Mouse (Mus musculus): Measurements from ENCODE around the gene Msh6. TPM values are rescaled to one million over a fixed set of nuclear protein-coding genes. Genes with fewer than 3 reads are reported as not detected.
"Not testable (repeated sequence)": the region's sequence is repeated elsewhere in the genome, so short reads cannot be mapped to it uniquely, and the experiment has no call there.

The Msh6 gene
- total and polyA plus RNA-seq, 2 experiments from 2014 or later: 18.4 to 29.3 TPM

DNA sequence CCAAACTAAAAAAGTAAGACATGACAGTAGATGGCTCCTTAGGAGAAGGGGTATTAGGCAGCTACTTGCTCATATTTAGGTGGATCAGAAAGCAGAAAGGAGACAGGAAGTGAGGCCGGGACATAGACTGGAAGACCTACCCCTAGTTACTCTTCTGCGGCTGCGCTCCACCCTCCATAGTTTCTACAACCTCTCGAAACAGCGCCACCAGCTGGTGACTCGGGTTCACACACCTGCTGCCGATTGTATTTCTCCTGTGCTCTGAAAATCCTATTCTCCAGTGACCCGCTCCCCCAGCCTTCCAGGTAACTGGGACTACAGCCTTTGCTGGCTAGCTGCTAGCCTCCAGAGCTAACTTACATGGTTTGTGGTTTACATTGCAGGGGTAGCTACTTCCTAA, 16.6 kb upstream of the Msh6 start:
- 67% methylated on average over 8 of the region's 8 CpGs for WGBS
- no peak for ATAC-seq

DNA sequence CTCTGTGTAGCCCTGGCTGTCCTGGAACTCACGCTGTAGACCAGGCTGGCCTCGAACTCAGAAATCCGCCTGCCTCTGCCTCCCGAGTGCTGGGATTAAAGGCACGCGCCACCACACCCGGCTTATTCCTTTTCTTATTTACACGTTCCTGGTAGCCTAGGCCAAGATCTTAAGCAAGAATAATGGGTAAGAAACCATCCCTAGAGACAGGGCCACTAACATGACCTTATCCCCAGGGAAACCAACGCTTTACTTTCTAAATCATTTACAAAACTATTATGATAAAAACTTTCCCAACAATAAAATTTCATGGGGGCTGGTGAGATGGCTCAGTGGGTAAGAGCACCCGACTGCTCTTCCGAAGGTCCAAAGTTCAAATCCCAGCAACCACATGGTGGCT, 15.5 kb upstream of the Msh6 start:
- H3K4me1 ChIP-seq (ENCODE audit: insufficient read depth); H3K4me2 ChIP-seq (ENCODE audit: low read depth); H3K27ac ChIP-seq (ENCODE audit: low read depth, low read length); ATAC-seq; H3K36me3 ChIP-seq (ENCODE audit: insufficient read depth); H3K27me3 ChIP-seq (ENCODE audit: insufficient read depth, low read length); H3K4me3 ChIP-seq (ENCODE audit: low read depth, low read length); H3K9ac ChIP-seq; H3K9me3 ChIP-seq (ENCODE audit: low read length); DNase-seq: not testable (repeated sequence)
- 94% methylated on average over 11 of the region's 11 CpGs for WGBS

More for the DNA sequence above, 16.6 kb upstream of the Msh6 start:
- no peaks in the 10 kb centered on the region for H3K27me3 ChIP-seq (ENCODE audit: insufficient read depth, low read length)
- no peaks in the 10 kb centered on the region for H3K36me3 ChIP-seq (ENCODE audit: insufficient read depth)
- no peaks in the 10 kb centered on the region for H3K4me1 ChIP-seq (ENCODE audit: insufficient read depth)
- H3K4me2 ChIP-seq (ENCODE audit: low read depth): no peak overlapping the region
- no peak overlapping the region for H3K9ac ChIP-seq
- peak; percentile 19; the same call in 1 of the 2 replicates for TF ChIP-seq CTCF (IDR thresholded peaks at IDR 0.05; ENCODE audit: low read depth)
- H3K9me3 ChIP-seq (ENCODE audit: low read length): no peaks in the 10 kb centered on the region
- no peak overlapping the region for H3K4me3 ChIP-seq (ENCODE audit: low read depth, low read length)
- H3K27ac ChIP-seq (ENCODE audit: low read depth, low read length): no peak overlapping the region
- no peak for DNase-seq

DNA sequence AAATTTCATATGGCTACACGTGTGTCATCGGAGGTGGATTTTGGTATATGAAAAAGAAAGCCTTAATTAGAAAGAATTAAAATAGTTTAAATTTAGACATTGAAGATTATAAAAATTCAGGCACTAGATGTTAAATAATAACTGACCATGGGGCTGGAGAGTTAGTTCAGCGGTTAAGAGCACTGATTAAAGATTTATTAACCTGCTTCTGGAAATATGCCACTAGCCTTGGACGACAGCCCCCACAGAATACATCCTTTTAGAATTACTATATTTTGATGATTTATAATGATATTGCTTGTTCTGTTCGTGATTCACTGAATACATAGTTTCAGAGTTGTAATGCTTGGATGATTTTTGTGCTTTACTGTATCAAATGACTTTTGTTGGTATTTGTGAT, 14.9 kb upstream of the Msh6 start:
- not testable (repeated sequence) for H3K4me1 ChIP-seq (ENCODE audit: insufficient read depth)
- WGBS: 93% methylated on average over 5 of the region's 5 CpGs

DNA sequence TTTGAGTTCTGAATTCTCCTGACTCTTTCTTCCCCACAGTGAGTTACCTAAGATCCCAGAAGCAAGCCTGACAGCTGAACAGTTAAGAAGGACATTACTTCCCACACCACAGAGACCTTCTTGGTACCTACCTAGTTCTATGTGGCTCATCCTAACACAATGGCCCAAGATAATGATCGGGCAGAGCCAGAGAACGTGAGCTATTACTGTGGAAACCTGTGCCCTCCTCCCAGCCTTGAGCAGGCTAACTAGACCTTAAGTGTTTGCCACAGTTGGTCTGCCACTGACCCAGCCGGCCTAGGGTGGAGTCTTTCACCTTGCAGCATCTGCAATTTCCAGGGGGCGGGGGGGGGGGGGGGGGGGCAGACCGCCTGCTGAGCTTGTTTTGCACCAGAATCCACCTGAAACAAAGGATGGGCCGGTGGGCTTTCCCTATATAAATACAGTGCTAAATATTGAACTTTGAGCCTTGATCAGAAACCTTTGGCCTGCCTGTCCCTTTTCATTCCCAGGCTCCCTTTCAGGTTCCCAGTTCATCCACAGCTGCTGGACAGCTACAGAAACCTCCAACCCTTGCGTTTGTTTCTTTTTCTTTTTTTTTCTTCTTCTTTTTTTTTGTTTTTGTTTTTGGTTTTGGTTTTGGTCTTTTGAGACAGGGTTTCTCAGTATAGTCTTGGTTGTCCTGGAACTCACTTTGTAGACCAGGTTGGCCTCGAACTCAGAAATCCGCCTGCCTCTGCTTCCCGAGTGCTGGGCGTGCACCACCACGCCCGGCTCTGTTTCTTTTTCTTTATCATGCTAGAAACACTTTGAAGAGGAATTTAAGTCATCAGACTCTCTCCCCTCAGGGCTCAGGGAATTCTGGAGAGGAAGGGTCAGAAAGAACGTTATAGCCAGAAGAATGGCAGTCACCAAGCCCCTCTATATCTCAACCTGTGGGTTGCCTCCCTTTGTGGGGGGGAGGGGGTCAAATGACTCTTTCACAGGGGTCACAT, 11.5 kb upstream of the Msh6 start:
- H3K4me2 ChIP-seq (ENCODE audit: low read depth): no peak overlapping the region
- H3K27me3 ChIP-seq (ENCODE audit: insufficient read depth, low read length): no peaks in the 10 kb centered on the region
- no peaks in the 10 kb centered on the region for H3K4me1 ChIP-seq (ENCODE audit: insufficient read depth)
- no peak for ATAC-seq
- DNase-seq: no peak
- WGBS: 91% methylated on average over 13 of the region's 14 CpGs
- no peak overlapping the region for H3K9ac ChIP-seq
- H3K27ac ChIP-seq (ENCODE audit: low read depth, low read length): no peak overlapping the region
- H3K4me3 ChIP-seq (ENCODE audit: low read depth, low read length): no peak overlapping the region
- H3K9me3 ChIP-seq (ENCODE audit: low read length): no peaks in the 10 kb centered on the region
- no peak for TF ChIP-seq CTCF (IDR thresholded peaks at IDR 0.05; ENCODE audit: low read depth)
- H3K36me3 ChIP-seq (ENCODE audit: insufficient read depth): no peaks in the 10 kb centered on the region

More for the DNA sequence above, 14.9 kb upstream of the Msh6 start:
- ATAC-seq; H3K27ac ChIP-seq (ENCODE audit: low read depth, low read length); DNase-seq; H3K27me3 ChIP-seq (ENCODE audit: insufficient read depth, low read length); H3K4me2 ChIP-seq (ENCODE audit: low read depth); H3K36me3 ChIP-seq (ENCODE audit: insufficient read depth); H3K9ac ChIP-seq; H3K9me3 ChIP-seq (ENCODE audit: low read length); H3K4me3 ChIP-seq (ENCODE audit: low read depth, low read length): not testable (repeated sequence)

DNA sequence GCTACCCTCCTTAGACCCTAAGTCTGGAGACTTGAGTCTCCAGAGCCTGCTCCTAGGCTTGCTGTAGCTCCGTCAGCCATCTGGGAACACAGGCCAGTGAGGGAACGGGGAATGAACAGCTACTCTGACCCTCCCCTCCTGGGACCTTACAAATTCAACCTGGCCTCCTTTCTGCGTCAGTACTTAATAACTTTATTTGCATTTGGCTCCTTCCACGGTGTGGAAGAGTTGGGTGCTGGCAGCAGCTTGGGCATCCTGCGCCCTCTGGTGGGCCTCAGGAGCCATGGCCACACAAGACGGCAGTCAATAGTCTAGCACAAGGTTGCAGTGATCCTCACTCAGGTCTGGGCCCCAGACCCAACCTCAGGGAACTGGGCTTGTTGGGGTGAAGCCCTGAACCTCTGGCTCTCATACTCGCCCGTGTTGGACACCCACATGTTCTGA, 6.4 kb upstream of the Msh6 start:
- not testable (repeated sequence) for H3K9me3 ChIP-seq (ENCODE audit: low read length); H3K9ac ChIP-seq; H3K4me2 ChIP-seq (ENCODE audit: low read depth); H3K36me3 ChIP-seq (ENCODE audit: insufficient read depth); H3K4me3 ChIP-seq (ENCODE audit: low read depth, low read length); H3K27me3 ChIP-seq (ENCODE audit: insufficient read depth, low read length); H3K4me1 ChIP-seq (ENCODE audit: insufficient read depth); DNase-seq; H3K27ac ChIP-seq (ENCODE audit: low read depth, low read length)
- TF ChIP-seq CTCF (IDR thresholded peaks at IDR 0.05; ENCODE audit: low read depth): peak; percentile 41
- ATAC-seq: peak; percentile 90
- 30% methylated on average over 6 of the region's 8 CpGs for WGBS

DNA sequence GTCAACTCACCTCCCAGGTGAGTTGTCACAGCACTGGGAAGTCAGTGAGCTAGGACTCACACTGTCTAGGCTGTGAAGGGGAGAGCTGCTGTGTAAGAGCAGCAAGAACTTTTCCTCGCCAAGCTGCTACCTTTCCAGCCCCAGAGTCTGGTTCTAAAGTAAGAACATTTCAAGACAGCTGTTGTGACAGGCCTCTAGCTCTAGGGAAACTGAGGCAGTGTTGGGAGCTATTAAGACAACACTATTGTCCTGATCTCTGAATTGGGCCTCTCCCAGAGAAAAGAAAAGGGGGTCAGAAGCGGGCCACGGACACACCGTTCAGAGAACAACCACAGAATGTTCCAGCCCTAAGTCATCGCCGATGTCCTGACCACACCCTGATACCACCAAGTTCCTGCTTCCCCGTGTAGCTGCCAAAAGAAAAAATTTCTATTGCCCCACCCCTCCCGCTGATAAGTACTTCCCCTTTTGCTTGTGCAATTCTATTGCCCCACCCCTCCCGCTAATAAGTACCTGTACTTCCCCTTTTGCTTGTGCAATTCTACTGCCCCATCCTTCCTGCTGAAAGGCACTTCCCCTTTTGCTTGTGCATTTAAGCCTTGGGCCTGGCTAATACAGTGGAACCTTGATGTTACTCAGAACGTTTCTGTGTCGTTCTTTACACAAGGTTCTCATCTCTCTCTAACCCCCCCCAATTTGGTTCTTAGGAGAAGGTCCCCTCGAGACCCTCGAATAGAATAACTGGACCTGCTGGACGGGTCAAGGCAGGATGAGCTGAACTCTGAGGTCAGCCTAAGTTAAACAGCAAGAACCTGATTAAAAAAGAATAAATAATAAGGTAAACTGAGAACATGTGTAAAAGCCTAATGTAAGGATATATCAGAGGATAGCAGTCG, 2.9 kb upstream of the Msh6 start:
- DNase-seq; H3K27me3 ChIP-seq (ENCODE audit: insufficient read depth, low read length); H3K9me3 ChIP-seq (ENCODE audit: low read length); H3K27ac ChIP-seq (ENCODE audit: low read depth, low read length); H3K4me3 ChIP-seq (ENCODE audit: low read depth, low read length); H3K4me2 ChIP-seq (ENCODE audit: low read depth); H3K36me3 ChIP-seq (ENCODE audit: insufficient read depth); ATAC-seq; H3K9ac ChIP-seq; H3K4me1 ChIP-seq (ENCODE audit: insufficient read depth): not testable (repeated sequence)
- WGBS: 91% methylated on average over 15 of the region's 15 CpGs
